Mouse (Mus musculus): Measurements from ENCODE around the gene Lgals2. TPM values are rescaled to one million over a fixed set of nuclear protein-coding genes. Genes with fewer than 3 reads are reported as not detected.
A peak's percentile ranks its signal among the peaks of the same experiment; 100 is the strongest.

The Lgals2 gene
- polyA plus RNA-seq, 1 experiment from 2014 or later, result not detected

DNA sequence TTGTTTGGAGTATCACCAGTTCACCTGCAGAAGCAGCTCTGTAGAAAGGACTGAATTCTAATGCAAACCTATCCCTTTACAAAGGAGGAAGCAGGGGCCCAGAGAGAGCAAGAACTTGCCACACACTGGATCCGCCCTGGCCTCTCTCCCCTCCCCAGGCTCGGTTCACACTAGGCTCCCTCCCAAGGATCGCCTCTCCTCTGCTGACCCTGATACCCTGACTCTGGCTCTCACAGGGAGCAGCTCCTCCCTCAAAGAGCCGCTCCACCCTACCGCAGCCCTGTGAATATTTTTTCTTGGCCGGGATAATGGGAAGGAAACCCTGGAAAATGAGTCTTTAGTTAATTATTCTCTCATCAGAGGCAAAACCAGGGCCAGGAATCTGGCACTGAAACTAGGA, 51.0 kb downstream of the Lgals2 start:
- H3K9me3 ChIP-seq, result no peaks in the 10 kb centered on the region
- no peak for ATAC-seq (ENCODE audit: low FRiP score, low read depth)
- 9% methylated on average over 6 of the region's 6 CpGs for WGBS
- no peaks in the 10 kb centered on the region for H3K36me3 ChIP-seq
- no peak overlapping the region for H3K9ac ChIP-seq
- H3K27me3 ChIP-seq, result peaks cover 32% of the 10 kb centered on the region
- H3K27ac ChIP-seq (replicated peaks), result no peak overlapping the region
- peaks cover 21% of the 10 kb centered on the region for H3K4me1 ChIP-seq (replicated peaks)
- no peak overlapping the region for H3K4me2 ChIP-seq
- H3K4me3 ChIP-seq, result no peak overlapping the region

GRCm38 (mm10) chr15:78803499-78803900, 51.8 kb downstream of the Lgals2 start:
- peaks cover 25% of the 10 kb centered on the region for H3K4me1 ChIP-seq (replicated peaks)
- no peak overlapping the region for H3K4me2 ChIP-seq
- H3K4me3 ChIP-seq, result no peak overlapping the region
- no peak overlapping the region for H3K9ac ChIP-seq
- no peak overlapping the region for H3K27ac ChIP-seq (replicated peaks)
- H3K27me3 ChIP-seq, result peaks cover 32% of the 10 kb centered on the region
- WGBS, result 6% methylated on average over 8 of the region's 8 CpGs
- no peak for ATAC-seq (ENCODE audit: low FRiP score, low read depth)
- no peaks in the 10 kb centered on the region for H3K36me3 ChIP-seq
- no peaks in the 10 kb centered on the region for H3K9me3 ChIP-seq

DNA sequence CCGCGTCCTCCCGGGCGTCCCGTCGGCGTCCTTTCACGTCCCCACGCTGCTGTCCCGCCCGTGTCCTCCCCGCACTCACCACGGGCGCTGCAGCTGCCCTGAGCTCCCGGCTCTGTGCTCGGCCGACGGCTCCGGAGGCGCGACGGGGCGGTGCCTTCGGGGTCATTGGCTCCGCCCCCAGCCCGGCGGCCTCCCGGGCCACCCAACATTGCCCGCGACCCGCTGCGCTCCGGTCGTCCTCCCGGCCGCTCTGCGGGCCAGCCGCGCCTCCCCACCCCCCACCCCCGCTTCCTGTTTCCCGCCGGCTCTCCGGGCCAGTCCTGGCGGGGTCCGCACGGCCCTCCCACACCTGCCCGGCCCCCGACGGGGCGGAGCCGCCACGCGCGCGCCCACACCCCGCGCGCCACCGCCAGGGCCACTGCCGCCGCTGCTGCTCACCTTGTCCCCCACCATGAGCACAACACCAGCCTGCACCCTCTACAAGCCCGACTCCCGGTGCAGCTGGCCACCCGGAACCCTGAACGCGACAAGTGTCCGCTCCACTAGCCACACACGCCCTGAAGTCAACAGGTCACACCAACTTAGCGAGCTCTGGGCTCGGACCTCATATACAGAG, 52.4 kb downstream of the Lgals2 start, which contains the start of gene Card10:
Gene Card10, minus strand, starts transcription at position 267 of the 616 bp plus-strand sequence.
- no peak within 1 kb of the TSS; the same call in 1 of the 2 replicates for H3K27ac ChIP-seq (replicated peaks)

DNA sequence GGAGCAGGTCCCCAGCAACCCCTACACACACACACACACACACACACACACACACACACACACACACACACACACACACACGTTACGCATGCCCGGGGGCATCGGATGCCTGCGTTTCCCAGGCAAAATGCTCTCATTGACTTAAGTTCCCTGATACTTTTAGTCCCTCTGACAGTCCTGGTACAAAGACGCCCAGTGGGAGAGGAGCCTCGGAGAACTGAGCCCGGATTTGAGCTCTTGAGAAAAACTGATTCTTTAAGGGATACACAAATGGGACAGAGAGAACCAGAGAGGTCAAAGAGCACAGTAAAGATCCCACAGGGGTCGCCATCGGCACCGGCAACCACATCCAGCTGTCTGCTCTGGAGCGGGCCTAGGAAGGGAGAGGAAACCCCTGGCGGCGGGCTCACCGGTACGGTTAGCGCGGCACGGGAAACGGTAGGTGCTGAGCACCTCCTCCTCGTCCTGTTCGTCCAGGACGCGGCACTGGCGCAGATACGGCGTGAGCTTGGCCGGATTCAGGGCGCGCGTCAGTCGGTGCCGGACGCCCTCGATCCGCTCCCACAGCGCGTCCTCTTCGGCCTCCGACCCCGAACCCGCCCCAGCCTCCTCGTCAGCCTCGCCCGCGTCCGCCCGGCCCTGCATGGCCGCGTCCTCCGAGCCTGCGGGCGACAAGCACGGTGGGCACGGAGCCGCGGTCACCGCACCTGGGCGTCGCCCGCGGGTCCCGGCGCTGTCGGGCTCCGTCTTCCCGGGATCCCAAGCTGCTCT, 53.2 kb downstream of the Lgals2 start:
- Histone ChIP-seq H3K4me1 (replicated peaks) (peaks cover 25% of the 10 kb centered on the region), H3K27me3 (peaks cover 35% of the 10 kb centered on the region), H3K27ac (replicated peaks) (no peak overlapping the region; the same call in 1 of the 2 replicates), H3K9ac (peak overlapping the region; percentile 47), H3K9me3 (no peaks in the 10 kb centered on the region), H3K4me2 (peak overlapping the region; percentile 81), H3K36me3 (no peaks in the 10 kb centered on the region), H3K4me3 (peak overlapping the region; percentile 48)
- no peak; the same call in 1 of the 2 replicates for ATAC-seq (ENCODE audit: low FRiP score, low read depth)
- 3% methylated on average over 67 of the region's 67 CpGs for WGBS

More for the DNA sequence above, 52.4 kb downstream of the Lgals2 start, which contains the start of gene Card10:
- Histone ChIP-seq H3K4me2 (peak within 1 kb of the TSS; percentile 81), H3K9ac (peak within 1 kb of the TSS; percentile 47), H3K4me1 (replicated peaks) (peaks cover 25% of the 10 kb centered on the region), H3K36me3 (no peaks in the 10 kb centered on the region), H3K9me3 (no peaks in the 10 kb centered on the region), H3K27me3 (peaks cover 32% of the 10 kb centered on the region), H3K4me3 (peak within 1 kb of the TSS; percentile 48)
- under 1% methylated on average over 56 of the region's 70 CpGs for whole genome bisulfite sequencing
- ATAC-seq (ENCODE audit: low FRiP score, low read depth), result peak; percentile 54; the same call in 1 of the 2 replicates

DNA sequence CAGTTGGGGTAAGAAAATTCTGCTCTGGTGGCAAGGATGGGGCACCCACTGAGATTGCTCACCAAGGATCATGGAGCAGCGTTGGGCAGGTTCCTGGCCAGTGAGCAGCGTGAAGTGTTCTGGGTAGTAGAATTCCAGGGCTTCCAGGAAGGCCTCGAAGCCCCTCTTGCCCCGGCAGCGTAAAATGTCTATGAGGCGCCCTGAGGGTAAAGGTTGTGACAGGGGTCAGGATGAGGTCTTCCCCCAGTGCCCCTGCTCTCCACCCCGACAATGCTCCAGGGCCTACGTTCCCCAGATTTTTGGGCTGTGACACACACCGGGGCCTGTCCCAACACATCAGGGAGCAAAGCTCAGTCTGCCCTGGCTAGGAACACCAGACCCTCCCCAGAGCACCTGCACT, 53.8 kb downstream of the Lgals2 start:
- Histone ChIP-seq H3K4me2 (peak overlapping the region; percentile 81), H3K27me3 (peaks cover 35% of the 10 kb centered on the region), H3K36me3 (no peaks in the 10 kb centered on the region), H3K9me3 (no peaks in the 10 kb centered on the region), H3K27ac (replicated peaks) (no peak overlapping the region), H3K4me1 (replicated peaks) (peaks cover 26% of the 10 kb centered on the region), H3K9ac (no peak overlapping the region), H3K4me3 (peak overlapping the region; percentile 48)
- no peak for ATAC-seq (ENCODE audit: low FRiP score, low read depth)
- 72% methylated on average over 9 of the region's 9 CpGs for WGBS

Small RNAs within 50 kb of the gene (microRNA-seq; reads per million reads assigned to microRNA genes)
- gene Mir6955, result not detected

Other genes starting within 250 kb of the Lgals2 start
- 10.6 and 11.7 TPM in 2 replicates for gene Elfn2, start 136.8 kb downstream of the Lgals2 start, polyA plus RNA-seq (2015; fragmentation: Nextera tagmentation; extraction: Ambion mirVana)
- gene Mfng, start 82.1 kb downstream of the Lgals2 start, polyA plus RNA-seq (2015; fragmentation: Nextera tagmentation; extraction: Ambion mirVana), result 21.5 and 42.1 TPM in 2 replicates
- 2.4 and 2.6 TPM in 2 replicates for gene Card10, start 52.5 kb downstream of the Lgals2 start, polyA plus RNA-seq (2015; fragmentation: Nextera tagmentation; extraction: Ambion mirVana)
- 14.7 and 15.5 TPM in 2 replicates for gene Cdc42ep1, start 12.9 kb downstream of the Lgals2 start, polyA plus RNA-seq (2015; fragmentation: Nextera tagmentation; extraction: Ambion mirVana)
- gene Gga1, start 21.7 kb upstream of the Lgals2 start, polyA plus RNA-seq (2015; fragmentation: Nextera tagmentation; extraction: Ambion mirVana), result 44.7 and 51.9 TPM in 2 replicates
- gene Gm49510, start 44.1 kb upstream of the Lgals2 start, polyA plus RNA-seq (2015; fragmentation: Nextera tagmentation; extraction: Ambion mirVana), result not detected in 2 replicates
- 4.2 and 4.5 TPM in 2 replicates for gene Sh3bp1, start 44.2 kb upstream of the Lgals2 start, polyA plus RNA-seq (2015; fragmentation: Nextera tagmentation; extraction: Ambion mirVana)
- gene Pdxp, start 58.4 kb upstream of the Lgals2 start, polyA plus RNA-seq (2015; fragmentation: Nextera tagmentation; extraction: Ambion mirVana), result 96.1 and 110 TPM in 2 replicates
- 113 and 134 TPM in 2 replicates for gene Lgals1, start 71.2 kb upstream of the Lgals2 start, polyA plus RNA-seq (2015; fragmentation: Nextera tagmentation; extraction: Ambion mirVana)
- 57.3 and 69.1 TPM in 2 replicates for gene Nol12, start 79.4 kb upstream of the Lgals2 start, polyA plus RNA-seq (2015; fragmentation: Nextera tagmentation; extraction: Ambion mirVana)
- gene Triobp, start 92.2 kb upstream of the Lgals2 start, polyA plus RNA-seq (2015; fragmentation: Nextera tagmentation; extraction: Ambion mirVana), result 42.7 and 43.3 TPM in 2 replicates
- gene H1f0, start 172.9 kb upstream of the Lgals2 start, polyA plus RNA-seq (2015; fragmentation: Nextera tagmentation; extraction: Ambion mirVana), result 214 and 226 TPM in 2 replicates
- 0.13 and 0.38 TPM in 2 replicates for gene Galr3, start 186.4 kb upstream of the Lgals2 start, polyA plus RNA-seq (2015; fragmentation: Nextera tagmentation; extraction: Ambion mirVana)
- 56.0 and 59.7 TPM in 2 replicates for gene Ankrd54, start 207.4 kb upstream of the Lgals2 start, polyA plus RNA-seq (2015; fragmentation: Nextera tagmentation; extraction: Ambion mirVana)
- 167 and 177 TPM in 2 replicates for gene Eif3l, start 219.7 kb upstream of the Lgals2 start, polyA plus RNA-seq (2015; fragmentation: Nextera tagmentation; extraction: Ambion mirVana)